Mouse (Mus musculus) CH12.LX (cell line): ENCODE measurements at regions not wholly inside any gene's neighbourhood (a gene's known extent, or its start where the extent isn't known, plus 50 kb on each side); places are given as distances from the start of the nearest gene placed in this dataset.

Experiments
- CTCF ChIP-seq, 2 experiments: IDR thresholded peaks in 1 of 2; conservative IDR thresholded peaks in 1 of 2; 2 replicates each; pipeline ENCODE4 v1.5.1; 2011 to 2012; ENCODE audit warnings: low read depth in 2 of 2, low read length in 2 of 2, improper control_type of control experiment in 1 of 2, inconsistent platforms in 1 of 2, mild to moderate bottlenecking in 1 of 2, moderate library complexity in 1 of 2
- ELF1 ChIP-seq: IDR thresholded peaks from 2 replicates; pipeline ENCODE4 v1.6.1; 2014; ENCODE audit warnings: low read depth, mild to moderate bottlenecking, inconsistent platforms, low read length, improper control_type of control experiment
- HCFC1 ChIP-seq: IDR thresholded peaks from 2 replicates; pipeline ENCODE4 v1.6.1; 2012; ENCODE audit warnings: low read depth, mild to moderate bottlenecking, inconsistent platforms, low read length, improper control_type of control experiment
- MAFK ChIP-seq: IDR thresholded peaks from 2 replicates; pipeline ENCODE4 v1.6.1; 2011; ENCODE audit warnings: low read length, improper control_type of control experiment; ENCODE audit not compliant: insufficient replicate concordance

GRCm38 (mm10) chr13:102545845-102546615 is 147.3 kb upstream of the Cd180 start:
- TF ChIP-seq HCFC1: no peak
- no peak for TF ChIP-seq MAFK
- no peak for TF ChIP-seq ELF1
- TF ChIP-seq CTCF (conservative IDR thresholded peaks at IDR 0.05 in 1 of 2, IDR thresholded peaks at IDR 0.05 in 1 of 2; ENCODE audit: low read depth in 2 of 2, low read length in 2 of 2): no peak
